Mouse (Mus musculus) MEL (cell line): ENCODE results near the gene Ccl11. TPM values are rescaled to one million over a fixed set of nuclear protein-coding genes. Genes with fewer than 3 reads are reported as not detected.

ENCODE experiments used
- DNase-seq: peaks from one replicate; pipeline ENCODE4 v3.0.0; 2011; ENCODE audit warnings: low read depth, low spot score
- H3K27ac ChIP-seq: 2 replicates; pipeline ENCODE4 v1.5.1; 2012; ENCODE audit warnings: low read depth, mild to moderate bottlenecking, control low read depth, low read length, moderate library complexity; ENCODE audit not compliant: control insufficient read depth
- H3K27me3 ChIP-seq, 2 experiments: fragments of 150-350 bp in 1 of 2; sonication (generic) in 1 of 2; 2 replicates each; pipeline ENCODE4 v1.6.1; 2012; ENCODE audit warnings: low read length in 2 of 2, mild to moderate bottlenecking in 2 of 2, improper control_type of control experiment in 1 of 2, moderate library complexity in 1 of 2; ENCODE audit not compliant: insufficient read depth in 2 of 2, control insufficient read depth in 1 of 2
- H3K36me3 ChIP-seq, 2 experiments: 2 replicates each; pipeline ENCODE4 v1.6.1; 2012 to 2014; ENCODE audit warnings: low read length in 2 of 2, improper control_type of control experiment in 1 of 2, inconsistent platforms in 1 of 2, mild to moderate bottlenecking in 1 of 2; ENCODE audit not compliant: insufficient read depth in 2 of 2, control insufficient read depth in 1 of 2
- H3K4me1 ChIP-seq, 2 experiments: fragments of 150-350 bp in 1 of 2; sonication (generic) in 1 of 2; 2 replicates each; pipeline ENCODE4 v1.6.1; 2012; ENCODE audit warnings: low read length in 2 of 2, improper control_type of control experiment in 1 of 2, mild to moderate bottlenecking in 1 of 2; ENCODE audit not compliant: insufficient read depth in 2 of 2, control insufficient read depth in 1 of 2
- H3K4me3 ChIP-seq, 2 experiments: fragments of 150-350 bp in 1 of 2; sonication (generic) in 1 of 2; 2 replicates each; pipeline ENCODE4 v1.5.1; 2012; ENCODE audit warnings: low read depth in 2 of 2, low read length in 2 of 2, mild to moderate bottlenecking in 2 of 2, moderate library complexity in 2 of 2, control low read depth in 1 of 2, improper control_type of control experiment in 1 of 2; ENCODE audit not compliant: control insufficient read depth in 1 of 2, insufficient read depth in 1 of 2
- H3K79me2 ChIP-seq: 2 replicates; pipeline ENCODE4 v1.6.1; 2012; ENCODE audit warnings: mild to moderate bottlenecking, low read length, moderate library complexity; ENCODE audit not compliant: control insufficient read depth, poor library complexity, insufficient read depth
- H3K9ac ChIP-seq: 2 replicates; pipeline ENCODE4 v1.6.1; 2012; ENCODE audit warnings: low read depth, mild to moderate bottlenecking, control low read depth, low read length, moderate library complexity; ENCODE audit not compliant: control insufficient read depth, poor library complexity, severe bottlenecking
- H3K9me3 ChIP-seq: fragments of 150-350 bp; sonication (generic); replicated peaks from 2 replicates; pipeline ENCODE4 v1.6.1; 2012; ENCODE audit warnings: mild to moderate bottlenecking, low read length, improper control_type of control experiment, moderate library complexity; ENCODE audit not compliant: insufficient read depth
- BHLHE40 ChIP-seq: IDR thresholded peaks from 2 replicates; pipeline ENCODE4 v1.6.1; 2012; ENCODE audit warnings: low read depth, mild to moderate bottlenecking, inconsistent platforms, low read length, improper control_type of control experiment, borderline replicate concordance
- CHD1 ChIP-seq: IDR thresholded peaks from 2 replicates; pipeline ENCODE4 v1.6.1; 2012; ENCODE audit warnings: low read depth, mild to moderate bottlenecking, inconsistent platforms, low read length, improper control_type of control experiment
- CHD2 ChIP-seq: IDR thresholded peaks from 2 replicates; pipeline ENCODE4 v1.6.1; 2011; ENCODE audit warnings: low read length, improper control_type of control experiment
- E2F4 ChIP-seq: IDR thresholded peaks from 2 replicates; pipeline ENCODE4 v1.6.1; 2011; ENCODE audit warnings: low read depth, low read length, improper control_type of control experiment, borderline replicate concordance
- EP300 ChIP-seq, 2 experiments: IDR thresholded peaks; 2 replicates each; pipeline ENCODE4 v1.6.1; 2011; ENCODE audit warnings: improper control_type of control experiment in 2 of 2, low read length in 2 of 2, low read depth in 1 of 2, mild to moderate bottlenecking in 1 of 2
- ETS1 ChIP-seq: IDR thresholded peaks from 2 replicates; pipeline ENCODE4 v1.6.1; 2012; ENCODE audit warnings: low read depth, mild to moderate bottlenecking, inconsistent platforms, low read length, improper control_type of control experiment, moderate library complexity
- GATA1 ChIP-seq: IDR thresholded peaks from 2 replicates; pipeline ENCODE4 v1.6.1; 2011; ENCODE audit warnings: low read depth, low read length, improper control_type of control experiment
- HCFC1 ChIP-seq: IDR thresholded peaks from 2 replicates; pipeline ENCODE4 v1.6.1; 2012; ENCODE audit warnings: low read depth, mild to moderate bottlenecking, inconsistent platforms, low read length, improper control_type of control experiment, moderate library complexity
- MAX ChIP-seq: IDR thresholded peaks from 2 replicates; pipeline ENCODE4 v1.6.1; 2011; ENCODE audit warnings: low read length, improper control_type of control experiment
- MAZ ChIP-seq: IDR thresholded peaks from 2 replicates; pipeline ENCODE4 v1.6.1; 2012; ENCODE audit warnings: low read depth, mild to moderate bottlenecking, inconsistent platforms, low read length, improper control_type of control experiment
- MYB ChIP-seq: IDR thresholded peaks from 2 replicates; pipeline ENCODE4 v1.6.1; 2011; ENCODE audit warnings: mild to moderate bottlenecking, low read depth, low read length, improper control_type of control experiment
- NRF1 ChIP-seq: IDR thresholded peaks from 2 replicates; pipeline ENCODE4 v1.6.1; 2014; ENCODE audit warnings: low read depth, mild to moderate bottlenecking, inconsistent platforms, low read length, improper control_type of control experiment, moderate library complexity; ENCODE audit not compliant: poor library complexity, insufficient read depth, severe bottlenecking
- POLR2AphosphoS2 ChIP-seq: IDR thresholded peaks from 2 replicates; pipeline ENCODE4 v1.6.1; 2011; ENCODE audit warnings: low read length, improper control_type of control experiment
- SIN3A ChIP-seq: IDR thresholded peaks from 2 replicates; pipeline ENCODE4 v1.6.1; 2012; ENCODE audit warnings: low read length, improper control_type of control experiment, inconsistent platforms
- TCF12 ChIP-seq: IDR thresholded peaks from 2 replicates; pipeline ENCODE4 v1.6.1; 2014; ENCODE audit warnings: low read depth, mild to moderate bottlenecking, inconsistent platforms, low read length, improper control_type of control experiment, moderate library complexity
- UBTF ChIP-seq: IDR thresholded peaks from 2 replicates; pipeline ENCODE4 v1.6.1; 2012; ENCODE audit warnings: low read depth, mild to moderate bottlenecking, inconsistent platforms, low read length, improper control_type of control experiment, moderate library complexity, borderline replicate concordance; ENCODE audit not compliant: insufficient read depth
- USF1 ChIP-seq: IDR thresholded peaks from 2 replicates; pipeline ENCODE4 v1.6.1; 2014; ENCODE audit warnings: low read depth, mild to moderate bottlenecking, inconsistent platforms, low read length, improper control_type of control experiment, moderate library complexity
- ZC3H11A ChIP-seq: IDR thresholded peaks from 2 replicates; pipeline ENCODE4 v1.6.1; 2012; ENCODE audit warnings: low read depth, mild to moderate bottlenecking, inconsistent platforms, low read length, improper control_type of control experiment
- ZKSCAN1 ChIP-seq: IDR thresholded peaks from 2 replicates; pipeline ENCODE4 v1.6.1; 2012; ENCODE audit warnings: low read depth, mild to moderate bottlenecking, inconsistent platforms, low read length, improper control_type of control experiment, moderate library complexity
- ZMIZ1 ChIP-seq: IDR thresholded peaks from 2 replicates; pipeline ENCODE4 v1.6.1; 2012; ENCODE audit warnings: low read depth, mild to moderate bottlenecking, inconsistent platforms, low read length, improper control_type of control experiment, moderate library complexity
- polyA plus RNA-seq, 2 experiments: library from polyadenylated mRNA; stranded (reverse) in 1 of 2; unstranded in 1 of 2; fragments of >175 nt in 1 of 2; fragments of >200 nt in 1 of 2; gene quantifications; 2 replicates each; pipeline versions ENCODE4 v1.2.1 to v1.2.4; 2012; ENCODE audit warnings: low replicate concordance in 2 of 2, low read depth in 1 of 2; ENCODE audit not compliant: insufficient read length in 2 of 2, insufficient read depth in 1 of 2, missing spikeins in 1 of 2
- total RNA-seq: library from RNA; depleted of rRNA; stranded (reverse); fragments of 300-350 nt; gene quantifications from 2 replicates; pipeline ENCODE4 v1.2.3, GENCODE M21; 2012

The Ccl11 gene
- total and polyA plus RNA-seq, 3 experiments, result not detected

GRCm38 (mm10) chr11:82062226-82062625 is 4.6 kb downstream of the Ccl11 start:
- H3K4me1 ChIP-seq, result no peaks in the 10 kb centered on the region
- no peaks in the 10 kb centered on the region for H3K79me2 ChIP-seq
- no peak overlapping the region for H3K4me3 ChIP-seq
- no peaks in the 10 kb centered on the region for H3K27me3 ChIP-seq
- no peak overlapping the region for H3K9ac ChIP-seq
- H3K27ac ChIP-seq, result no peak overlapping the region
- no peaks in the 10 kb centered on the region for H3K36me3 ChIP-seq
- TF ChIP-seq UBTF, result no peak
- TF ChIP-seq ZMIZ1, result no peak
- DNase-seq, result no peak
- no peaks in the 10 kb centered on the region for H3K9me3 ChIP-seq

DNA sequence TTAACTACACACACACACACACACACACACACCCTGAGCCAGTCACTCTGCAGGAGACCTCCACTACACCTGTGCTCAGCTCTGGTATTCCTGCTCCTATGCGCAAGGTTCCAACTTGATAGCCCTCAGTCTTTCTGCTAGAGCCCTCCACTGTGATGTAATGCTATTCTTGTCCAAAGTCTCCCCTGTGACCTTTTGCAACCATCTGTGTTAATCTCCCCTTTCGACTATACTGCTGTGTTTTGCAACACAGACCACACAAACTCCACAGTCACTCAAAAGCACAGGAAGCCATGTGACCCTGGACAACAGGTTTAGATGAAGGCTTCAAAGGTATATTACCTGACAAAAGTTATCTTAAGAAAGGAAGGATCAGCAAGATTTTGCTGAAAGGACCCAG is 5.8 kb downstream of the Ccl11 start:
- no peak overlapping the region for H3K27ac ChIP-seq
- no peaks in the 10 kb centered on the region for H3K36me3 ChIP-seq
- H3K27me3 ChIP-seq, result no peaks in the 10 kb centered on the region
- no peaks in the 10 kb centered on the region for H3K9me3 ChIP-seq
- no peak for DNase-seq
- H3K79me2 ChIP-seq, result no peaks in the 10 kb centered on the region
- TF ChIP-seq EP300 (IDR thresholded peaks at IDR 0.05; ENCODE audit: low read depth in 1 of 2, low read length in 2 of 2) (no peak), MYB (no peak), MAZ (no peak), MAX (no peak), NRF1 (no peak), TCF12 (no peak), BHLHE40 (no peak), HCFC1 (no peak), USF1 (no peak), CHD2 (no peak), ZC3H11A (no peak)
- no peaks in the 10 kb centered on the region for H3K4me1 ChIP-seq
- no peak overlapping the region for H3K9ac ChIP-seq
- no peak overlapping the region for H3K4me3 ChIP-seq

- H3K4me3 ChIP-seq, result no peak overlapping the region
- no peak for TF ChIP-seq POLR2AphosphoS2
- TF ChIP-seq GATA1, result no peak
- no peak for TF ChIP-seq SIN3A
- TF ChIP-seq EP300 (IDR thresholded peaks at IDR 0.05; ENCODE audit: low read depth in 1 of 2, low read length in 2 of 2), result no peak
- no peak for TF ChIP-seq USF1
- no peak for TF ChIP-seq CHD1
- TF ChIP-seq ETS1, result no peak
- no peak for TF ChIP-seq E2F4
- no peak for TF ChIP-seq ZKSCAN1
- no peak for TF ChIP-seq UBTF
- no peak overlapping the region for H3K9ac ChIP-seq
- no peaks in the 10 kb centered on the region for H3K9me3 ChIP-seq
- DNase-seq, result no peak
- no peak overlapping the region for H3K27ac ChIP-seq
- H3K27me3 ChIP-seq, result no peaks in the 10 kb centered on the region
- no peaks in the 10 kb centered on the region for H3K36me3 ChIP-seq
- no peaks in the 10 kb centered on the region for H3K4me1 ChIP-seq
- H3K79me2 ChIP-seq, result no peaks in the 10 kb centered on the region
Measured at GRCm38 (mm10) chr11:82066953-82067571, 9.4 kb downstream of the Ccl11 start.
